Mouse (Mus musculus): ENCODE data around the gene Pla2g3. TPM values are rescaled to one million over a fixed set of nuclear protein-coding genes. Genes with fewer than 3 reads are reported as not detected.

Gene Pla2g3
- polyA plus RNA-seq, 1 experiment from 2014 or later: 0.38 TPM

DNA sequence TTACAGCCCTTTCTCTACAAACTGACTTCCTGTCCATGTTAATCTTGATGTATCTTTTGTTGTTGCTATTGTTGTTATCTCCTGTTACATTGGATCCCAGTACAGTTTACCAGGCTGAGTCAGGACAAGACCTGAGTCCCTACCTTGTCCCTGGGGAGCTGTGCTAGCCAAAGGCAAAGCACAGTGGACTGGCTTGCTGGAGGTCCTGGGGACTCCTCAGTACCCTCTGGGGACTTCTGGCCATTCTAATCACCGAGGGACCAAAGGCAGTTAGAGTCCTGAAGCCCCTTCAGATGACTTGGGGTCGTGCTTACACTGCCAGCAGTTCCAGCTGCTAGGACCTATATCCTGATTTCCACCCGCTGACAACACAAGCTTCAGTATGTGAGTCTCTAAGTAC is 33.6 kb upstream of the Pla2g3 start:
- Histone ChIP-seq H3K9ac (ENCODE audit: low read length) (no peak overlapping the region), H3K9me3 (ENCODE audit: control insufficient read depth, low read length) (no peaks in the 10 kb centered on the region), H3K4me1 (replicated peaks; ENCODE audit: control insufficient read depth, insufficient read depth, low read length) (peaks cover 13% of the 10 kb centered on the region), H3K27ac (ENCODE audit: low read length) (no peak overlapping the region), H3K4me3 (ENCODE audit: low read length) (no peak overlapping the region), H3K27me3 (ENCODE audit: control insufficient read depth, insufficient read depth, low read depth, low read length) (no peaks in the 10 kb centered on the region), H3K4me2 (ENCODE audit: low read depth, low read length) (no peak overlapping the region), H3K36me3 (ENCODE audit: control insufficient read depth, insufficient read depth, low read length) (no peaks in the 10 kb centered on the region; the same call in 1 of the 2 replicates)
- 89% methylated on average over 3 of the region's 3 CpGs for WGBS
- ATAC-seq (ENCODE audit: low read depth): no peak

DNA sequence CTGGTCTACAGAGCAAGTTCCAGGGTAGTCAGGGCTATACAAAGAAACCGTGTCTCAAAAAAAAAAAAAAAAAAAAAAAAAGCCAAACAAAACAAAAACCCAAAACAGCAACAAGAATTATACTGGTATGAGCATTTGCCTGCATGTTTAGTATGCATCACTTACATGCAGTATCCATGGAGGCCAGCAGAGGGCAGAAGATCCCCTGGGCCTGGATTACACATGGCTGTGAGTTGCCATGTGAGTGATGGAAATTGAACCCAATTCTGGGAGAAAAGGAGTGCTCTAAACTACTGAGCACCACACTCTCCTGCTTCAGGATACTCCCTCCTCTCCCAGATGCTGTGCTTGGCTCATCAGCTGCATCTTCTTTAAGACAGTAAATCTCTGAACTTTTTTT is 31.7 kb upstream of the Pla2g3 start:
- Histone ChIP-seq H3K4me3 (ENCODE audit: low read length) (no peak overlapping the region), H3K36me3 (ENCODE audit: control insufficient read depth, insufficient read depth, low read length) (no peaks in the 10 kb centered on the region; the same call in 1 of the 2 replicates), H3K4me1 (replicated peaks; ENCODE audit: control insufficient read depth, insufficient read depth, low read length) (peaks cover 4% of the 10 kb centered on the region), H3K27ac (ENCODE audit: low read length) (no peak overlapping the region), H3K9ac (ENCODE audit: low read length) (no peak overlapping the region), H3K27me3 (ENCODE audit: control insufficient read depth, insufficient read depth, low read depth, low read length) (no peaks in the 10 kb centered on the region), H3K4me2 (ENCODE audit: low read depth, low read length) (no peak overlapping the region), H3K9me3 (ENCODE audit: control insufficient read depth, low read length) (no peaks in the 10 kb centered on the region)
- ATAC-seq (ENCODE audit: low read depth): no peak
- 7% methylated on average over 1 of the region's 1 CpGs for WGBS

DNA sequence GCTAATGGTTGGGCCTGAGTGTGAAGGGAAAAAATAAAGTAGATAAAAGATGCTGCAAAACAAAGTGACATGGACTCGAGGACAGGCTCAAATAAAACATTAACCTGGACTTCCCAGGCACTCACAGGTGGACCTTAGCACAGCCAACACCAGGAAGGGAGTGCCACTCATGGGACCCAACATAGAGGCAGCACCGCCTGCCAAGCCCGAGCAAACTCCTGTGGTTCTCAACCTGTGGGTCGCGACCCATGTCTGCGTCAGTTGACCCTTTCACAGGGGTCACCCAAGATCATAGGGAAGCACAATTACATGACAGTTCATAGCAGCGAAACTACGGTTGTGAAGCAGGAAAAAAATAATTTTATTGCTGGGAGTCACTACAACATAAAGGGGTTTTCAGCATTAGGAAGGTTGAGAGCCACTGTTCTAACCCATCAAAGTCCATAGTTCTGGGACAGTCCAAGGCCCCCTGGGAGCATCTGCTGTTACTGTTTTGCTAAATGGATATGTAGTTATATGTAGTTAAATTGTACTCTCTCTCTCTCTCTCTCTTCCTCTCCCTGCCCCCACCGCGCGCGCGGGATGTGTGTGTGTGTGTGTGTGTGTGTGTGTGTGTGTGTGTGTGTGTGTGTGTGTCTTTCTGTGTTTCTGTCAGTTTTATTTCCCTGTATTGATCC is 29.5 kb upstream of the Pla2g3 start:
- 80% methylated on average over 12 of the region's 13 CpGs for WGBS
- ATAC-seq (ENCODE audit: low read depth): no peak
- H3K4me1 ChIP-seq (replicated peaks; ENCODE audit: control insufficient read depth, insufficient read depth, low read length): no peaks in the 10 kb centered on the region
- no peak overlapping the region for H3K4me3 ChIP-seq (ENCODE audit: low read length)
- H3K27me3 ChIP-seq (ENCODE audit: control insufficient read depth, insufficient read depth, low read depth, low read length): no peaks in the 10 kb centered on the region
- H3K9ac ChIP-seq (ENCODE audit: low read length): no peak overlapping the region
- no peak overlapping the region for H3K27ac ChIP-seq (ENCODE audit: low read length)
- no peaks in the 10 kb centered on the region for H3K9me3 ChIP-seq (ENCODE audit: control insufficient read depth, low read length)
- H3K36me3 ChIP-seq (ENCODE audit: control insufficient read depth, insufficient read depth, low read length): no peaks in the 10 kb centered on the region; the same call in 1 of the 2 replicates
- no peak overlapping the region for H3K4me2 ChIP-seq (ENCODE audit: low read depth, low read length)

DNA sequence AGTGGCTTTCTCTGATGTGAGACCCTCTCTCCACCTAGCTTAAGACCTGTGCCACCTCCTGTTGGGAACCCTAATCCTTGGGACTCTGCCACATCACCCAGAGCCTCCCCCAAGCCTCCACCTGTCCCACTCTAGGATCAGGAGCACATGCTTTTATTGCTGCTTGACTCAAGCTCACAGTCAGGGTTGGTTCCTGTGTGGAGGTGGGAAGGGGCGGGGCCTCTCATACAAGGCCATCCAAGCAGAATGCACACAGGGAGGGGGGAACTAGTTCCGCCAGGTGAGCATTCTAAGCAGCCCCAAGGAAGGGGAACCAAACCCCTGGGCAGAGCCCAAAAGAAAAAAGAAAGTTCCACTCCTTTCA is 29.0 kb upstream of the Pla2g3 start:
- H3K9me3 ChIP-seq (ENCODE audit: control insufficient read depth, low read length): no peaks in the 10 kb centered on the region
- H3K4me3 ChIP-seq (ENCODE audit: low read length): no peak overlapping the region
- 67% methylated on average over 2 of the region's 2 CpGs for WGBS
- H3K27me3 ChIP-seq (ENCODE audit: control insufficient read depth, insufficient read depth, low read depth, low read length): no peaks in the 10 kb centered on the region
- no peak overlapping the region for H3K4me2 ChIP-seq (ENCODE audit: low read depth, low read length)
- no peaks in the 10 kb centered on the region for H3K4me1 ChIP-seq (replicated peaks; ENCODE audit: control insufficient read depth, insufficient read depth, low read length)
- no peak overlapping the region for H3K27ac ChIP-seq (ENCODE audit: low read length)
- no peaks in the 10 kb centered on the region; the same call in 1 of the 2 replicates for H3K36me3 ChIP-seq (ENCODE audit: control insufficient read depth, insufficient read depth, low read length)
- no peak overlapping the region for H3K9ac ChIP-seq (ENCODE audit: low read length)
- no peak for ATAC-seq (ENCODE audit: low read depth)

DNA sequence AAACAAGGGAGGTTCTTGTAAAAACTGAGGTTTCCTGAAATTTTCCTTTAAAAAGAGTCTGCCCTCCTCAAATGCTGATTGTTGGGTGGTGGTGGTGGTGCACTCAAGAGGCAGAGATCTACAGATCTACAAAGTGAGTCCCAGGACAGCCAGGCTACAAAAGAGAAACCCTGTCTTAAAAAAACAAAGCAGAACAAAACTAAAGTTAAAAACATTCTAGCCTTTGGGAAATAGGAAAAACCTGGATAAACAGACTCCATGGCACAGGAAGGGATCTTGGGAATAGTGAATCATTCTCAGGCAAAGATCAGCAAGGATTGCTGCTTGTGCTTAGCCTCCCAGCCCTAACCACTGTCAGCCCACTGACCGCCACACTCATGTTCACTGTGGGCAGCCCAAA is 25.2 kb upstream of the Pla2g3 start:
- H3K27me3 ChIP-seq (ENCODE audit: control insufficient read depth, insufficient read depth, low read depth, low read length): no peaks in the 10 kb centered on the region
- H3K4me2 ChIP-seq (ENCODE audit: low read depth, low read length): no peak overlapping the region
- H3K36me3 ChIP-seq (ENCODE audit: control insufficient read depth, insufficient read depth, low read length): no peaks in the 10 kb centered on the region
- H3K4me3 ChIP-seq (ENCODE audit: low read length): no peak overlapping the region
- no peaks in the 10 kb centered on the region for H3K9me3 ChIP-seq (ENCODE audit: control insufficient read depth, low read length)
- no peak overlapping the region for H3K9ac ChIP-seq (ENCODE audit: low read length)
- ATAC-seq (ENCODE audit: low read depth): no peak
- no peak overlapping the region for H3K27ac ChIP-seq (ENCODE audit: low read length)
- 94% methylated on average over 1 of the region's 1 CpGs for whole genome bisulfite sequencing
- no peaks in the 10 kb centered on the region for H3K4me1 ChIP-seq (replicated peaks; ENCODE audit: control insufficient read depth, insufficient read depth, low read length)

DNA sequence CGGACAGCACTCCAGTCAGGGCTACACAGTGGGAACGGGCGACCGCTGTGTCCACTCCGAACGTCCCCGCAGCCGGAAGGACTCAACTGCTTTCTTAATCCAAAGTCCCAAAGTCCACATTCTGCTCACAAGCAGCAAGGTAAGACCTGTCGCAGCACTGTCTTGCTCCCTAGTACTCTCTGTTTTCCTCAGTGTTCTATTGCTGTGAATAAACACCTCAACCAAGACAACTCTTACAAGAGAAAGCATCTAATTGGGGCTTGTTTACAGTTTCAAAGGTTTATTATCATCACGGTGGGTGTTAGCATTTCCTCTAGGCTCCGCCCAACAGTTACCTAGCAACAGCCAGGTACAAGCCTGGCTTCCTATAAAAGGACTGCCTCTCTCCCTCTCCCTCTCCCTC is 16.6 kb upstream of the Pla2g3 start:
- WGBS: 37% methylated on average over 11 of the region's 11 CpGs
- Histone ChIP-seq H3K27ac (ENCODE audit: low read length) (no peak overlapping the region), H3K9ac (ENCODE audit: low read length) (peak overlapping the region; percentile 15; the same call in 1 of the 2 replicates), H3K36me3 (ENCODE audit: control insufficient read depth, insufficient read depth, low read length) (no peaks in the 10 kb centered on the region), H3K4me2 (ENCODE audit: low read depth, low read length) (no peak overlapping the region), H3K4me3 (ENCODE audit: low read length) (no peak overlapping the region), H3K9me3 (ENCODE audit: control insufficient read depth, low read length) (no peaks in the 10 kb centered on the region), H3K27me3 (ENCODE audit: control insufficient read depth, insufficient read depth, low read depth, low read length) (no peaks in the 10 kb centered on the region), H3K4me1 (replicated peaks; ENCODE audit: control insufficient read depth, insufficient read depth, low read length) (no peaks in the 10 kb centered on the region; the same call in 1 of the 2 replicates)
- no peak for ATAC-seq (ENCODE audit: low read depth)

DNA sequence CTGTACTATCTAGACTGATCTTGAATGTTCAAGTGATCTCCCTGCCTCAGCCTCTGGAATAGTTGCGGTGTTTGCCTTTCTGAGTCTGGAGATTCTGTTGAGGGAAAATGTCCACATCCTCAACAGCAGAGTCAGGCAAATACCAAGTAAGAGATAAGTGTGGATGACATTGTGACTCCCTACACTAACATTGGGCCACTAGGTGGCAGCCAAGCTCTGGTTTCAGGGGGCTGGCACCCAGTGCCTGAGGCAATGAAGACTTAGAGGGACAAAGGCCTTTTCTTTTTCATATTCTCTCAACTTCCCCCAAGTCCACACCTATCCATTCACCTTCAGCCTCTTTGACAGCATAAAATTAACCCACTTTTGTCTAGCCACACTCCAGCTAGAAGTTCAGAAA is 15.6 kb upstream of the Pla2g3 start:
- WGBS: 24% methylated on average over 1 of the region's 1 CpGs
- Histone ChIP-seq H3K27ac (ENCODE audit: low read length) (no peak overlapping the region), H3K9me3 (ENCODE audit: control insufficient read depth, low read length) (no peaks in the 10 kb centered on the region)

DNA sequence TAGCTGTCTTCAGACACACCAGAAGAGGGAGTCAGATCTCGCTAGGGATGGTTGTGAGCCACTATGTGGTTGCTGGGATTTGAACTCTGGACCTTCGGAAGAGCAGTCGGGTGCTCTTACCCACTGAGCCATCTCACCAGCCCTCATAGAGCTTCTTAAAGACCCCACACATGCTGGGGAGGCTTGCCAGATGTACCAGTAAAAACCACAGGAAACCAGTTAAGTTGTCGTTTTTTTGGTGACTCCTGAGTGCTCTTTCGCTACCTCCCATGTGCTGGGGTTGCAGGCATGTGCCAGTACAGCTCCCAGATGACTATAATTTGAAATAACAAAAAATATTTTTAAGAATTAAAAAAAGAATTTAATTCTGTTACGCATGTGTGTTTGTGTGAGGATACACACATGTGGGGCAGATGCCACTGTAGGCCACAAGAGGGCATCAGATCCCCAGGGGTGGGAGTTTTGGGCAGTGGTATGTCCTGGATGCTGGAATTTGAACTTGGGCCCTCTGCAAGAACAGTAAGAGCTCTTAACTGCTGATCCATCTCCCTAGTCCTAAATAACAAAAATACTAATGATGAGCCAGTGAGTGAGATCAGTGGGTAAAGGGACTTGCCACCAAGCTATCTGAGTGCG is 13.5 kb upstream of the Pla2g3 start:
- Histone ChIP-seq H3K27me3 (ENCODE audit: control insufficient read depth, insufficient read depth, low read depth, low read length) (no peaks in the 10 kb centered on the region), H3K9me3 (ENCODE audit: control insufficient read depth, low read length) (no peaks in the 10 kb centered on the region), H3K27ac (ENCODE audit: low read length) (no peak overlapping the region), H3K9ac (ENCODE audit: low read length) (no peak overlapping the region), H3K4me2 (ENCODE audit: low read depth, low read length) (no peak overlapping the region), H3K36me3 (ENCODE audit: control insufficient read depth, insufficient read depth, low read length) (no peaks in the 10 kb centered on the region), H3K4me3 (ENCODE audit: low read length) (no peak overlapping the region), H3K4me1 (replicated peaks; ENCODE audit: control insufficient read depth, insufficient read depth, low read length) (no peaks in the 10 kb centered on the region)
- WGBS: 88% methylated on average over 7 of the region's 7 CpGs
- ATAC-seq (ENCODE audit: low read depth): no peak

More for the DNA sequence above, 15.6 kb upstream of the Pla2g3 start:
- ATAC-seq (ENCODE audit: low read depth): peak; percentile 89
- Histone ChIP-seq H3K4me2 (ENCODE audit: low read depth, low read length) (no peak overlapping the region), H3K27me3 (ENCODE audit: control insufficient read depth, insufficient read depth, low read depth, low read length) (no peaks in the 10 kb centered on the region), H3K9ac (ENCODE audit: low read length) (no peak overlapping the region), H3K36me3 (ENCODE audit: control insufficient read depth, insufficient read depth, low read length) (no peaks in the 10 kb centered on the region), H3K4me1 (replicated peaks; ENCODE audit: control insufficient read depth, insufficient read depth, low read length) (no peaks in the 10 kb centered on the region; the same call in 1 of the 2 replicates), H3K4me3 (ENCODE audit: low read length) (no peak overlapping the region)

DNA sequence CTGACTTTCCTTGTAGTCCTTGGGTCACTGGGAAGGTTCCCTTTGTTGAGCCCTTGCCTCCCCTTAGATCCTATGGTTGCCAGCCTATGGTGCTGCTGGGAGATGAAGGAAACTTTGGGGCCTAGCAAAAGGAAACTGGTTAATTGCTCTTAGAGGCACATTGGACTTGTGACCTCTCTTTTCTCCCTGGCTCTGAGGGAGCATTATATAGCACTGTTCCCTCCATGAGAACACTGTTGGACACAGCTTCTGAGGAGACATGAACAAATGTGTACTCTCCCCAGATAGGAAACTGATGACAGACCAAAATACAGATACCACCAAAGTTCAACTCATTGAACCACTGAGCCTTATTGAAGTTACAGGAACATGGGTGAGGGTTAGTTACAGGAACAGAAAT is 12.6 kb upstream of the Pla2g3 start:
- Histone ChIP-seq H3K36me3 (ENCODE audit: control insufficient read depth, insufficient read depth, low read length) (no peaks in the 10 kb centered on the region), H3K27me3 (ENCODE audit: control insufficient read depth, insufficient read depth, low read depth, low read length) (no peaks in the 10 kb centered on the region), H3K4me2 (ENCODE audit: low read depth, low read length) (no peak overlapping the region), H3K4me1 (replicated peaks; ENCODE audit: control insufficient read depth, insufficient read depth, low read length) (no peaks in the 10 kb centered on the region), H3K4me3 (ENCODE audit: low read length) (no peak overlapping the region), H3K27ac (ENCODE audit: low read length) (no peak overlapping the region), H3K9me3 (ENCODE audit: control insufficient read depth, low read length) (no peaks in the 10 kb centered on the region), H3K9ac (ENCODE audit: low read length) (no peak overlapping the region)
- ATAC-seq (ENCODE audit: low read depth): no peak
